Mouse (Mus musculus) MEL (cell line): ENCODE results near the gene Ptgis. TPM values are rescaled to one million over a fixed set of nuclear protein-coding genes. Genes with fewer than 3 reads are reported as not detected.

ENCODE experiments used
- DNase-seq: peaks from one replicate; pipeline ENCODE4 v3.0.0; 2011; ENCODE audit warnings: low read depth, low spot score
- H3K27ac ChIP-seq: 2 replicates; pipeline ENCODE4 v1.5.1; 2012; ENCODE audit warnings: low read depth, mild to moderate bottlenecking, control low read depth, low read length, moderate library complexity; ENCODE audit not compliant: control insufficient read depth
- H3K27me3 ChIP-seq, 2 experiments: fragments of 150-350 bp in 1 of 2; sonication (generic) in 1 of 2; 2 replicates each; pipeline ENCODE4 v1.6.1; 2012; ENCODE audit warnings: low read length in 2 of 2, mild to moderate bottlenecking in 2 of 2, improper control_type of control experiment in 1 of 2, moderate library complexity in 1 of 2; ENCODE audit not compliant: insufficient read depth in 2 of 2, control insufficient read depth in 1 of 2
- H3K36me3 ChIP-seq, 2 experiments: 2 replicates each; pipeline ENCODE4 v1.6.1; 2012 to 2014; ENCODE audit warnings: low read length in 2 of 2, improper control_type of control experiment in 1 of 2, inconsistent platforms in 1 of 2, mild to moderate bottlenecking in 1 of 2; ENCODE audit not compliant: insufficient read depth in 2 of 2, control insufficient read depth in 1 of 2
- H3K4me1 ChIP-seq, 2 experiments: fragments of 150-350 bp in 1 of 2; sonication (generic) in 1 of 2; 2 replicates each; pipeline ENCODE4 v1.6.1; 2012; ENCODE audit warnings: low read length in 2 of 2, improper control_type of control experiment in 1 of 2, mild to moderate bottlenecking in 1 of 2; ENCODE audit not compliant: insufficient read depth in 2 of 2, control insufficient read depth in 1 of 2
- H3K4me3 ChIP-seq, 2 experiments: fragments of 150-350 bp in 1 of 2; sonication (generic) in 1 of 2; 2 replicates each; pipeline ENCODE4 v1.5.1; 2012; ENCODE audit warnings: low read depth in 2 of 2, low read length in 2 of 2, mild to moderate bottlenecking in 2 of 2, moderate library complexity in 2 of 2, control low read depth in 1 of 2, improper control_type of control experiment in 1 of 2; ENCODE audit not compliant: control insufficient read depth in 1 of 2, insufficient read depth in 1 of 2
- H3K79me2 ChIP-seq: 2 replicates; pipeline ENCODE4 v1.6.1; 2012; ENCODE audit warnings: mild to moderate bottlenecking, low read length, moderate library complexity; ENCODE audit not compliant: control insufficient read depth, poor library complexity, insufficient read depth
- H3K9ac ChIP-seq: 2 replicates; pipeline ENCODE4 v1.6.1; 2012; ENCODE audit warnings: low read depth, mild to moderate bottlenecking, control low read depth, low read length, moderate library complexity; ENCODE audit not compliant: control insufficient read depth, poor library complexity, severe bottlenecking
- H3K9me3 ChIP-seq: fragments of 150-350 bp; sonication (generic); replicated peaks from 2 replicates; pipeline ENCODE4 v1.6.1; 2012; ENCODE audit warnings: mild to moderate bottlenecking, low read length, improper control_type of control experiment, moderate library complexity; ENCODE audit not compliant: insufficient read depth
- BHLHE40 ChIP-seq: IDR thresholded peaks from 2 replicates; pipeline ENCODE4 v1.6.1; 2012; ENCODE audit warnings: low read depth, mild to moderate bottlenecking, inconsistent platforms, low read length, improper control_type of control experiment, borderline replicate concordance
- CHD1 ChIP-seq: IDR thresholded peaks from 2 replicates; pipeline ENCODE4 v1.6.1; 2012; ENCODE audit warnings: low read depth, mild to moderate bottlenecking, inconsistent platforms, low read length, improper control_type of control experiment
- CHD2 ChIP-seq: IDR thresholded peaks from 2 replicates; pipeline ENCODE4 v1.6.1; 2011; ENCODE audit warnings: low read length, improper control_type of control experiment
- ELF1 ChIP-seq: IDR thresholded peaks from 2 replicates; pipeline ENCODE4 v1.6.1; 2014; ENCODE audit warnings: low read depth, mild to moderate bottlenecking, inconsistent platforms, low read length, improper control_type of control experiment, moderate library complexity
- EP300 ChIP-seq, 2 experiments: IDR thresholded peaks; 2 replicates each; pipeline ENCODE4 v1.6.1; 2011; ENCODE audit warnings: improper control_type of control experiment in 2 of 2, low read length in 2 of 2, low read depth in 1 of 2, mild to moderate bottlenecking in 1 of 2
- GATA1 ChIP-seq: IDR thresholded peaks from 2 replicates; pipeline ENCODE4 v1.6.1; 2011; ENCODE audit warnings: low read depth, low read length, improper control_type of control experiment
- JUND ChIP-seq: IDR thresholded peaks from 2 replicates; pipeline ENCODE4 v1.6.1; 2011; ENCODE audit warnings: low read depth, mild to moderate bottlenecking, improper control_type of control experiment, low read length
- KAT2A ChIP-seq: conservative IDR thresholded peaks from 2 replicates; pipeline ENCODE4 v1.6.1; 2012; ENCODE audit warnings: low read depth, low read length, improper control_type of control experiment, inconsistent platforms
- MAX ChIP-seq: IDR thresholded peaks from 2 replicates; pipeline ENCODE4 v1.6.1; 2011; ENCODE audit warnings: low read length, improper control_type of control experiment
- MAZ ChIP-seq: IDR thresholded peaks from 2 replicates; pipeline ENCODE4 v1.6.1; 2012; ENCODE audit warnings: low read depth, mild to moderate bottlenecking, inconsistent platforms, low read length, improper control_type of control experiment
- MEF2A ChIP-seq: IDR thresholded peaks from 2 replicates; pipeline ENCODE4 v1.6.1; 2014; ENCODE audit warnings: low read depth, mild to moderate bottlenecking, inconsistent platforms, low read length, improper control_type of control experiment; ENCODE audit not compliant: poor library complexity, insufficient replicate concordance, severe bottlenecking; ENCODE audit errors: extremely low read depth
- MXI1 ChIP-seq: IDR thresholded peaks from 2 replicates; pipeline ENCODE4 v1.6.1; 2011; ENCODE audit warnings: mild to moderate bottlenecking, low read depth, low read length, improper control_type of control experiment
- MYC ChIP-seq: IDR thresholded peaks from 2 replicates; pipeline ENCODE4 v1.6.1; 2011; ENCODE audit warnings: low read depth, mild to moderate bottlenecking, low read length, improper control_type of control experiment, moderate library complexity
- POLR2AphosphoS2 ChIP-seq: IDR thresholded peaks from 2 replicates; pipeline ENCODE4 v1.6.1; 2011; ENCODE audit warnings: low read length, improper control_type of control experiment
- RAD21 ChIP-seq: IDR thresholded peaks from 2 replicates; pipeline ENCODE4 v1.6.1; 2011; ENCODE audit warnings: mild to moderate bottlenecking, low read depth, low read length, improper control_type of control experiment
- RCOR1 ChIP-seq: IDR thresholded peaks from 2 replicates; pipeline ENCODE4 v1.6.1; 2012; ENCODE audit warnings: low read depth, mild to moderate bottlenecking, inconsistent platforms, low read length, improper control_type of control experiment
- TAL1 ChIP-seq: IDR thresholded peaks from 2 replicates; pipeline ENCODE4 v1.6.1; 2012; ENCODE audit warnings: mild to moderate bottlenecking, inconsistent platforms, low read length, moderate library complexity, mixed read lengths
- TBP ChIP-seq: IDR thresholded peaks from 2 replicates; pipeline ENCODE4 v1.8.0; 2011; ENCODE audit warnings: low read depth, low read length, improper control_type of control experiment
- TCF12 ChIP-seq: IDR thresholded peaks from 2 replicates; pipeline ENCODE4 v1.6.1; 2014; ENCODE audit warnings: low read depth, mild to moderate bottlenecking, inconsistent platforms, low read length, improper control_type of control experiment, moderate library complexity
- USF1 ChIP-seq: IDR thresholded peaks from 2 replicates; pipeline ENCODE4 v1.6.1; 2014; ENCODE audit warnings: low read depth, mild to moderate bottlenecking, inconsistent platforms, low read length, improper control_type of control experiment, moderate library complexity
- ZC3H11A ChIP-seq: IDR thresholded peaks from 2 replicates; pipeline ENCODE4 v1.6.1; 2012; ENCODE audit warnings: low read depth, mild to moderate bottlenecking, inconsistent platforms, low read length, improper control_type of control experiment
- ZKSCAN1 ChIP-seq: IDR thresholded peaks from 2 replicates; pipeline ENCODE4 v1.6.1; 2012; ENCODE audit warnings: low read depth, mild to moderate bottlenecking, inconsistent platforms, low read length, improper control_type of control experiment, moderate library complexity
- ZMIZ1 ChIP-seq: IDR thresholded peaks from 2 replicates; pipeline ENCODE4 v1.6.1; 2012; ENCODE audit warnings: low read depth, mild to moderate bottlenecking, inconsistent platforms, low read length, improper control_type of control experiment, moderate library complexity
- ZNF384 ChIP-seq: IDR thresholded peaks from 2 replicates; pipeline ENCODE4 v1.6.1; 2012; ENCODE audit warnings: low read depth, mild to moderate bottlenecking, inconsistent platforms, low read length, improper control_type of control experiment
- polyA plus RNA-seq, 2 experiments: library from polyadenylated mRNA; stranded (reverse) in 1 of 2; unstranded in 1 of 2; fragments of >175 nt in 1 of 2; fragments of >200 nt in 1 of 2; gene quantifications; 2 replicates each; pipeline versions ENCODE4 v1.2.1 to v1.2.4; 2012; ENCODE audit warnings: low replicate concordance in 2 of 2, low read depth in 1 of 2; ENCODE audit not compliant: insufficient read length in 2 of 2, insufficient read depth in 1 of 2, missing spikeins in 1 of 2
- total RNA-seq: library from RNA; depleted of rRNA; stranded (reverse); fragments of 300-350 nt; gene quantifications from 2 replicates; pipeline ENCODE4 v1.2.3, GENCODE M21; 2012

Gene Ptgis
- total and polyA plus RNA-seq, 3 experiments: 7.3 to 12.7 TPM; not detected in 1

- H3K27ac ChIP-seq: no peak overlapping the region
- no peak overlapping the region for H3K9ac ChIP-seq
- no peak for DNase-seq
- H3K4me1 ChIP-seq: peaks cover 0 to 10% of the 10 kb centered on the region in 2 experiments; a peak in 2 of 4 replicates
- no peak for TF ChIP-seq RAD21
- TF ChIP-seq MAX: no peak
- no peak for TF ChIP-seq MYC
- TF ChIP-seq BHLHE40: no peak
- no peak for TF ChIP-seq USF1
- no peaks in the 10 kb centered on the region for H3K27me3 ChIP-seq
- H3K36me3 ChIP-seq: no peaks in the 10 kb centered on the region
- no peaks in the 10 kb centered on the region for H3K9me3 ChIP-seq
- no peak overlapping the region for H3K4me3 ChIP-seq
- H3K79me2 ChIP-seq: no peaks in the 10 kb centered on the region
Observed at GRCm38 (mm10) chr2:167158780-167159179, 81.6 kb downstream of the Ptgis start.

- Histone ChIP-seq H3K4me3 (no peak overlapping the region), H3K4me1 (peaks cover 0 to 10% of the 10 kb centered on the region in 2 experiments; a peak in 2 of 4 replicates), H3K27ac (no peak overlapping the region), H3K79me2 (no peaks in the 10 kb centered on the region), H3K9ac (no peak overlapping the region), H3K36me3 (no peaks in the 10 kb centered on the region), H3K9me3 (no peaks in the 10 kb centered on the region), H3K27me3 (no peaks in the 10 kb centered on the region)
- no peak for TF ChIP-seq KAT2A
- TF ChIP-seq ZNF384: no peak
- no peak for TF ChIP-seq TAL1
- TF ChIP-seq TBP: no peak
- TF ChIP-seq CHD1: no peak
- no peak for TF ChIP-seq POLR2AphosphoS2
- TF ChIP-seq JUND: no peak
- TF ChIP-seq GATA1: no peak
- TF ChIP-seq MAZ: no peak
- no peak for TF ChIP-seq RCOR1
- TF ChIP-seq CHD2: no peak
- no peak for TF ChIP-seq EP300 (IDR thresholded peaks at IDR 0.05; ENCODE audit: low read depth in 1 of 2, low read length in 2 of 2)
- no peak for TF ChIP-seq BHLHE40
- no peak for TF ChIP-seq ZMIZ1
- TF ChIP-seq ELF1: no peak
- TF ChIP-seq ZKSCAN1: no peak
- TF ChIP-seq TCF12: no peak
- no peak for TF ChIP-seq MEF2A
- no peak for TF ChIP-seq ZC3H11A
- TF ChIP-seq MXI1: no peak
- DNase-seq: no peak
Observed at GRCm38 (mm10) chr2:167156118-167156715, 84.2 kb downstream of the Ptgis start.
